Mouse (Mus musculus): ENCODE data around the gene Zdbf2.

GRCm38 (mm10) chr1:63272741-63273338 is at the start of gene Zdbf2:
- TF ChIP-seq POLR2AphosphoS2 (IDR thresholded peaks at IDR 0.05; ENCODE audit: insufficient read length, low read depth), result no peak
- no peak for TF ChIP-seq MAX (IDR thresholded peaks at IDR 0.05; ENCODE audit: low read depth)
- no peak for TF ChIP-seq USF1 (IDR thresholded peaks at IDR 0.05; ENCODE audit: low read depth)
- no peak for TF ChIP-seq E2F4 (IDR thresholded peaks at IDR 0.05; ENCODE audit: insufficient read depth)
- no peak for TF ChIP-seq MYOD1 (IDR thresholded peaks at IDR 0.05; ENCODE audit: control insufficient read depth in 1 of 3, insufficient read length in 2 of 3, low read depth in 2 of 3)
- TF ChIP-seq REST (IDR thresholded peaks at IDR 0.05; ENCODE audit: insufficient read depth, insufficient read length), result no peak
- no peak for TF ChIP-seq POLR2A (IDR thresholded peaks at IDR 0.05; ENCODE audit: insufficient read length, low read depth)
- TF ChIP-seq TCF3 (IDR thresholded peaks at IDR 0.05; ENCODE audit: insufficient read length, low read depth), result no peak
- TF ChIP-seq CEBPB (IDR thresholded peaks at IDR 0.05; ENCODE audit: insufficient read depth, poor library complexity, severe bottlenecking), result no peak
- TF ChIP-seq SRF (IDR thresholded peaks at IDR 0.05; ENCODE audit: control insufficient read depth, insufficient read length, low read depth), result no peak
- no peak for TF ChIP-seq MYOG (IDR thresholded peaks at IDR 0.05; ENCODE audit: control insufficient read depth in 1 of 3, insufficient read depth in 1 of 3, insufficient read length in 2 of 3, low read depth in 2 of 3)
